Mouse (Mus musculus): ENCODE measurements around the gene Obsl1.

DNA sequence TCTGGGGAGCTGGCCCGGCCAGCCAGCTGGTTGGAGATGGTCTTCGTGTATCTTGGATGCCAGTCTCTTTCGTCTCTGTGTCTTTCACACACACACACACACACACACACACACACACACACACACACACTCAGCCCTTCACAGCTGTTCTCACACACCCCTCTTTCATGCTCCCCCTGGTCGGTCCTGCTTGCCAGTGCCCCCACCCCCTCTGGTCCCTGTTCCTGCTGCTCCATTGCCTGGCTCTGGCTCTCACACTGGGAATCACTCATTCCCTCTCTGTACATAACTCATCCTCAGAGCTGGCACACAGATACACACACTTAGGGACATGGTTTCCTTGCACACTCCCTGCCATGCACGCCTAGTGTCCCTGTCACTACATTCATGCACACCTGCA lies 54.4 kb downstream of the Obsl1 start:
- TF ChIP-seq CTCF (IDR thresholded peaks at IDR 0.05) (no peak), EP300 (IDR thresholded peaks at IDR 0.05) (no peak)

Data from lung, postnatal 0 days (tissue).